Mouse (Mus musculus) adrenal gland, adult 8-10 months (tissue): Measurements from ENCODE around the gene Cacng2. TPM values are rescaled to one million over a fixed set of nuclear protein-coding genes. Genes with fewer than 3 reads are reported as not detected.
"Not testable (repeated sequence)": the region's sequence is repeated elsewhere in the genome, so short reads cannot be mapped to it uniquely, and the experiment has no call there.

Experiments used
- DNase-seq: peaks from one replicate; pipeline ENCODE4 v3.0.0; 2022
- total RNA-seq, 4 experiments: library from RNA; stranded (reverse); gene quantifications; 2 replicates each; pipeline ENCODE4 v1.2.4; 2022

Cacng2 gene
- total RNA-seq, 4 experiments from 2014 or later, result 0.56 to 1.0 (median 0.88) TPM

DNA sequence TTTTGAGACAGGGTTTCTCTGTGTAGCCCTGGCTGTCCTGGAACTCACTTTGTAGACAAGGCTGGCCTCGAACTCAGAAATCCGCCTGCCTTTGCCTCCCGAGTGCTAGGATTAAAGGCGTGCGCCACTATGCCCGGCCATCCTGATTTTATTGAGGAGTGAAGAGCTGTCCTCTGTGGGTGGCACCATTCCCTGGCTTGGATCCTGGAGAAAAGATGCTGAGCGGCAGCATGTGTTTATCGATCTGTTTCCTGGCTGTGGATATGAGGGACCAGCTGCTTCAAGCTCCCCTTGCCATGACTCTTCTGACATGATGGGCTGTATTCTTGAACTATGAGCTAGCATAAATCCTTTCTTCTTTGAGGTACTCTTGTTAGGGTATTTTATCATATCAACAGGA is 111.6 kb downstream of the Cacng2 start:
- not testable (repeated sequence) for DNase-seq

DNA sequence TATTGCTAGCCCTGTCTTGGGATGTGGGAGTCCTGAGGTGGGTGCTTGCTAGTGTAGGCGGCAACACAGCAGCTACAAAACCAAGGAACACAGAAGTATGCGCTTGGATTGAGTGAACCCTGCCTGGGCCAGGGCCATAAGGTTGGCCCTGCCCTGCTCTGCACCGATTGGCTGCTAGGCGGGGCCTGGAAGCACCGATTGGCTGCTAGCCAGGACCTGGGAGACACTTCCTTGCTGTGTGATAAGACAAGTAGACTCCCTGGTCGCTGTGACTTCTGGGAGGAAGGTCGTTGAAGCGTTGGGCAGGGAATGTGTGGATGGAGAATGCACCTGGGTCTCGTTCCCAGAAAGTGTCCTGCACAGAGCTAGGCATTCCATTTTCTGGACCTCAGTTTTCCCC is 115.9 kb downstream of the Cacng2 start:
- DNase-seq, result no peak

DNA sequence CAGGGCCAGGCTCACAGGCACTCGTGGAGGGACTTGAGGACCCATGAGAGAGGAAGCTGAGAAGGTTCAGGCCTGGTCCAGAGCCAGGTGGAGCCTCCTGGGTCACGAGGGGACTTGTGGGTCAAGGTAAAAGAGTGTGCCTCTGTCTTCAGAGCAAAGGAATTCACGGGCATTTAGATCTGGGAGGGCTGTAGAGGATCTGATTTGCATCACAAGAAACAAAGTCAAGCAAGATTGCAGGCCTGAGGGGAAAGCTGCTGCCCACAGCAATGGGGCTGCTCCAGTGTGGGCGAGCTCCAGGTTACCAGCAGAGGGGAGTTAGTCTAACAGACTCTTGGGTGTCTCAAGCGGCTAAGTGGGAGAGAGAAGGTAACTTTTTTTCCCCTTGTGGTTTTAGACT is 118.4 kb downstream of the Cacng2 start:
- no peak for DNase-seq

DNA sequence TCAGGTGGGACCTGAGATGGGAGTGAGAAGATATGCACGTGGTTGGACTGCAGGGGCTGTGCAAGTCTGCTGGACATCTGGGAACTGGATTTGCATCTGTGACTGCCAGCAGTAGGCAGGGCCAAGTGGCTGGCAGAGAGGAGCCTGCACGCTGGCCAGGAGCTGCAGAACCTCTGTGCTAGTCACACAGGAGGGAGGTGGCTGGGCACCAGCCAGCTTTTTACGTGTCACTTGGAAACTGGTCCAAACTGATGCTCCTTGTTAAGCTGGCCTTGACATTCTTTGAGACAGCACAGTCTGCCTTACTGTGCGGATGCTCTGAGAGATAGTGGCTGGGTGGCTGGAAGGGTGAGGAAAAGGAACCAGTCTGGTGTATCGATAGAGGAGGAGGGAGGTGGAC is 131.3 kb downstream of the Cacng2 start:
- DNase-seq, result peak; percentile 88

DNA sequence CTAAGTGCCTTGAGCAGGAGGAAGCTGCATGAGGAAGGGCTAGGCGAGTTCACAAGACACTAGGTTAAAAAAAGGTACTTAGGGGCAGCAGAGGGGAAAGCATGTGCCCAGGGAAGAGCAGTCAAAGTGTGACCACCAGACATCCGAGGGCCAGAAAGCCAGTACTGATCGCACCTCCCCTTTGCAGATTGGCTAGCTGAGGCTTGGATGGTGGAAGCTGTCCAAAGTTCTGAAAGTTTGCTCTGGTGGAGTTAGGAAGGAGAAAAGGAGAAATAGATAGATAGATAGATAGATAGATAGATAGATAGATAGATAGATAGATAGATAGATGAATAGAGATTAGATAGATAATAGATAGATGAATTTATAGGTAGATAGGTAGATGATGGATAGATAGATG is 136.4 kb downstream of the Cacng2 start:
- DNase-seq, result no peak

DNA sequence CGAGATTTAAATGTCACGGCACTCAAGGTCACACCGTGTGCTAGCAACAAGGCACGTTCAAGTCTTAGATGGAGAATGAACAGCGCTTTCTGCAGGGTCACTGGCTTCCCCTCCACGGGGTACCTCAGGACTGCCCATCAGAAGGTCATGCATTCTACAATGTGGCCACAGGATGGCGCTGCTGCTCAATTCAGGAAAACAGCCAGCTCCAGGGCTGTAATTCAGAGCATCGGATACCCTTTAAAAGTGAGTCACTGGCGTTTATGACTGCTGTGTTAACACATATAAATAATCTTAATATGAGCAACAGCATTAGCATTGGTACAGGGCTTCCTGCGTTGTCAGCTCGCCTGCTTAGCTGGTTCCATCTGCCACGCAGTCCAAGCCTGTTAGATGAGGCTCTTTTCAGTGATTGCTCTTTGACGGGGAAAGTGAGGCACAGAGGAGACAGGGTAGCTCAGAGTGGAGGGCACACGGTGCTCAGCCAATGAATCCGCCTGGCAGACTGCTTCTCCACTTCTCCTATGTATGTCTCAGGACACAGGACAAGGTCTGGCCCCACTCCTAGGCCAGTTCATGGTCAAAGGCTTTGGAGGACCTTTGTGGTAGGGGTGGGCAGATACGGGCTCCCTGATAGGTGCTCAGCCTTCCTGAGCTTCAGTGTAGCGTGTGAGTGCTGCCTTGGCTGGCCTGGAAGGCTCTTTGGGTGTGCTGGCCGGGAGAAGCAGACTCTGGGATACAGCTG is 137.5 kb downstream of the Cacng2 start:
- DNase-seq, result peak; percentile 80

DNA sequence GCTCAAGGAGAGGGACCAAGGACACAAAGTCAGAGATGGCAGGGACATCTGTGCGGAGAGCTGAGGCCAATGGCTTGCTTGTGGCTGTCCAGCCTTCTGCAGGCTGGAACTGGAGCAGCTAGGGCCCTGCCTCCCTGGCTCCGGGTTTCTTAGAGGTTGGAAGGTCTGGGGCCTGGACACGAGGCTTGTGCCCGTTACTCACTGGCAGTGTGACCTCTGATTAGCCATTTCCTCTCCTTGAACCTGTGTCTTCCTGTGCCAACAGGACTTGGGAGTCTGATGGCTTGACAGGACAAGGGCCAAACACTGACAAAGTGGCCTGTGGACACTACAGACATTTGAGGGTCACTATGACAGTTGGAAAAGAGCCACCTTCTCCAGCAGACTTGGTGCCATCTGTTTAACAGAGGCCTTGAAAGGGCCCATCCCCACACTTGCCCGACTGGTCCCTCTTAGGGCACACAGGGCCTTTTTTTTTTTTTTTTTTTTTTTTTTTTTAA is 138.6 kb downstream of the Cacng2 start:
- peak; percentile 87 for DNase-seq

DNA sequence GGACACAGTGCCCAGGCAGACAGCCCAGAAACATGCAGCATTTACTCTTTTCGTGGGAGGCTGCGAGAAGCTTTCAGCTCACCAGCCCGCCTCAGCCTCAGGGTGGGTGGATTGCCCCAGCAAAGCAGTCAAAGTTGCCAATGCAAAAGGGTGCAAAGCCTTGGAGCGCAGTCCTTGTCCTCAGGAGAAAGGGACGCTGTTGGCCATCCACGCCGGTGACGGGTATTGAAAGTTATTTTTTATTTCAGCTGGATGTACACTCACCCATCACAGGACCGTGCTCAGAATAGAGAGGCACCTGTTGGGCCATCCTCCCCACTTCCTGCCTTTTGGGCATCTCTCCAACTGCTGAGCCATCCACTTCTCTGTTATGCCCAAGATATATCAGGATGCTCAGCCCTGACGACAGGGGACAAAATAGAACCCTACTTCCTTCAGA is 140.4 kb downstream of the Cacng2 start:
- no peak for DNase-seq

DNA sequence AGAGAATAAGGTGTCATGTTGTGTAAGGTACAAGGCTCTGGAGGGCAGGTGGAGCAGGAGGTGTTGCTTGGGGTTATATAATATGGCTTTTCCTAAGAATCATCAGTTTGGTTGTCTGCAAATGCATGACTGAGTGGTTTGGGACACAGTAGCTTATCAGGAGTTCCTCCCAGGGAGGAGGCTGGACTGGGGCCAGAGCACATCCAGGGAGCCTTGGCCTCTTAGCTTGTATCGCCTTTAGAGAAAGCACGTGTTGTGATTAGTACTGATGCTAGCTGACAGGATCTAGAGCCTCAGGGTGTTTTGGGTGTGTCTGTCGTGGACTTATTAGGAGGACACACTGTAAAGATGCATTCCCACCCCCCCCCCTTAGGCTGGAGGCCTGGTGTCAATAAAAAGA is 142.2 kb downstream of the Cacng2 start:
- peak; percentile 75 for DNase-seq

DNA sequence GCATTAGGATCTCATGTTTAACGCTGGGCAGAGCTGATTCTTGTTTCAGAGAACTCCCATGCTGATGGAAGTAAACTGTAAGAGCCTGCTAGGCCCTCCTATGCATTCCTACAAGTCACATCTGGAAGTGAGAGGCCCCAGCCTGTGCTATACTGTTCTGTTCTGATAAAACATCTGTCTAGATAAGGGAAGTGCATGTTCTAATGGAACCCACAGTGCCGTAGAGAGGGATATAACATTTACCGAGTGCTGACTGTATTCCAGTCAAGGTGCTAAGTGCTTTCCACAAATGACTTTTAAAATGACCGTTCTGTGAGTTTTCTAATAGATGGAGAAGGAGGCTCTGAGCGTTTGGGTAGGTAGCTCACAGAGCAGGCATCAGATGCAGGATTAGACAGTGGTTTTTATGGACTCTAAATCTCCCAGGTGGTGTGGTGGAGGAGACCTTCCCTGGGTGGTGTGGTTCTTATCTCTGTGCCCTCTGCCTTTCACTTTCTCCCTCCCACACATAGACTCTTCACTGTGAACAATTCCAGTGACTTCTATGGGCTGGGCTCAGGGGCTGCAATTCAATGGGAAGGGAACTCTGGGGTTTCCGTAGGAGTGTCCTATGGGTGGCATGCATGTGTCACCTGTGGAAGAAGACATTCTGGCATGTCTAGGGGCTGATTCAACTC is 145.5 kb downstream of the Cacng2 start:
- DNase-seq, result no peak

DNA sequence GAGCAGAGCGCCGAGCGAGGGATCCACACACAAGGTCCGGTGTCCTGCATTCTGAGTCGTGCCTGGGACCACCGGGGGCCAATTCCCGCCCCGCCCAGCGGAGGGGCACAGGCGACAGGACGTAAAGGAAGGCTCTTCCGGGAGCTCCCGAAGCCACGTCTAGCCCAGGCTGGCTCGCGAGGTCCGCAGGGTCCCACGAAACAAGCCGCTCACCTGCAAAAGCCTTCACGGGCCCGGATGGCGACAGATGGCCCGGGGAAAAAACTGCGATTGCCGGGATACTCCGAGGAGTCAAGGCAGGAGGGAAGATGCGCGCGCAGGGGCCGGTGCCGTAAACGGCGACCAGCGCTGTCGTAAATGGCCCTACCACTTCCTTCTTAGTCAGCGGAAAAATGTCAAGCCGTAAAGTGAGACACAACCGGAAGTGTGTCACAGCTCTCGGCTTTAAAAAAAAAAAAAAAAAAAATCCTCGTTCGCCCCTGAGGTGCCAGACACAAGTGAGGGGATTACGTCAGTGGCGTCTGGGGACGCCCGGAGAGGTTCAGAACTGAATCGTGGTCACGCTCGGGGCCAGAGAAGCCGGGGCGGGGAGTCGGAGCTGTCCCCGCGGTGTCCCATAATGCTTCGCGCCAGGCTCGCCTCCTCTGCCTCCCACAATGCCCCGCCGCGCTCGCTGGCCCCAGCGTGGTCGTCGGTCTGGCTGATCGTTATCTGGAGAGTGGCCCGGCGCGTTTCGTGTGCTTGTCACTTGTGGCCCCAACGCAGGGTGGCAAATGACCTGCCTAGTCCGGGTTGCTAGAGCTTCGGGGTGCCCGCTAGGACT is 149.1 kb downstream of the Cacng2 start, which contains the start of gene Eif3d:
TSS of gene Eif3d (minus strand) at position 344 of the 823 bp plus-strand sequence.
- DNase-seq, result peak; percentile 95

DNA sequence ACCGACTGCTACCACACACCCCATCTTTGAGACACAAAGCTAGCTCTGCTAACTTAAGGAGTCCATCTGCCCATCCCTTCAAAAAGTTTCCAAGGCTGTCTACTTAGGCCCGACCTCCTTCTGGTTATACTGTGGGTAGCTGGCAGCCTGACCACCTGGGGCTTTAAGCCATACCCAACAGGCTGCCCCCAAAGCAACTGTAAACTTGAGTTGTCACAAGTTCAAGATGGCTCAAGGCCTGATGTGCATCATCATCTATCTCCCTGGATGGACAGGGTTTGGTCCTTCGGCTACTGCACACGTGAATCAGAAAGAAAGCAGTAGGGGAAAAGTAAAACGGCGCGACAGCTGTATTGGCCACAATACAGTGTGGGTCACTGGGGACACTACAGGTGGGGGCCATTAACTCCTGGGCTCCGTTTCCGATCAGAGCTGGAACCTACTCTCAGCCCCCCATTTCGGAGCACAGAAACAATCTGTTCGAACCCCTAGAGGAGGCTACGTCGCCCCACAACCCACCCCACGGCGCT is 149.8 kb downstream of the Cacng2 start:
- no peak for DNase-seq

DNA sequence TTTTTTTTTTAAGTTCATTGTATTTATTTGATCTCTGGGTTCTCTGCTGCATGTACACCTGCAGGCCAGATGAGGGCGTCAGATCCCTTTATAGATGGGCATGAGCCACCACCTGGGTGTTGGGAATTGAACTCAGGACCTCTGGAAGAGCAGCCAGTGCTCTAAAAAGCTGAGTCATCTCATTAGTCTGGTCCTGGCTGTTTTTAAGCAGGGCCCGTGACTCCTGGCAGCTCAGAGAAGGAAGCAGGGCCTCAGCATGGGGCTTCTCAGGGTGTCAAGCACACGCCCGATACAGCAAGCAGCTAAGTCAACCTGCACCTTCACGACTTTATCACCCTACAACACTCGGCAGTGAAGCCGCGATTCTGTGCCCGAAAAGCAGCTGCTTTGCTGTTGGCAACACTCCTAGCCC is 154.7 kb downstream of the Cacng2 start:
- DNase-seq, result no peak

DNA sequence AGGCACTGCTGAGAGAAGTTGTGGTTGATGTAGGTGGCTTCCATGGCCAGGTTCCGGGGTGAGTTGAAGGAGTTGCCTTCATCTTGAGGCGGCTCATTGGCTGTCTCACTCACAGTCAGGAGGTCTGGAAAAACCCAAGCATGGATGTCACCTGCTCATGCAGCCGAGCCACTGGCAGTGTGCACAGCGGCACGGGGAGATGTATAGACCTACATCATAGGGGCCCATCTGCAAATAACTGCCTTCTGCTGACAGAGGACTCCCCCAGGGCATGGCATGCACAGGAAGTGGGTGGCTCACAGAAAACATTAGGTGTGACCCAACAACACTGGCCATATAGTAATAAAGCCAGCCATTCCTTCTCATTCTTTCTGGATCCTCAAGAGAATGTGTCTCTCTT is 157.4 kb downstream of the Cacng2 start:
- no peak for DNase-seq

DNA sequence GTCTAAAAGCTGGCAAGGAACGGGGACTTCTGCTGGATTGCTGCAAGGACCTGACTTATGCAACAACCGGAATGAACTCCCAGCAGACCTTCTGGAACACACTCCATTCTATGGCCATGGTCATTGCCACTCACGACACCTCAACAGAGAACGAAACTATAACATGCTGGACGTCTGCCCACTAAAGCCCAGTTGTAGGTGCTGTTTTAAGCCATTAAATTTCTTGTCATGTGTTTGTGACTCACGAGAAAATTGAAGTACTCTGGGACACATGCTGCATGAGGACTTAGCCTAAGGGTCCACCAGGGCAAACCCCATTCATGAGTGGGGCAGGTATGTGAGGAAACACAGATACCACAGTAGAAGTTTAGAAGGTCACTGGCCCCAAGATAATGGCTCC is 159.1 kb downstream of the Cacng2 start:
- no peak for DNase-seq

DNA sequence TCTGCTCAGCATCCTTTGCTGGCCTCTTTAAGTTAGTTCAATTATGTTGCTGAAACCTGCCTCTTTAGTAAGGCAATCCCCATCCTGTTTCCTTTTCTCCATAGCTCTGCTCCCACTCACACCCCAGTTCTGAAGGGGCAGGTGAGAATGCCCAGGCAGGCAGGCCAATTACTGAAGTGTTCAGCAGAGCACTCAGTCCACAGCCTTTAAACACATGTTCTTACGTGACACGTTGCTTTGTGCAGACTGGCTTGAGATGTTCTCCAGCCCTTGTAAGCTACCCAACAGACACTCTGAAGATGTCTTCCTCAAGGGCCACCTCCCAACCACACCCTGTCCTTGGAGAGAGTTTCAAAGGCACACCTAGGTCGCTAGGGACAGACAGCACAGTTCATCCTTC is 161.8 kb downstream of the Cacng2 start:
- no peak for DNase-seq

DNA sequence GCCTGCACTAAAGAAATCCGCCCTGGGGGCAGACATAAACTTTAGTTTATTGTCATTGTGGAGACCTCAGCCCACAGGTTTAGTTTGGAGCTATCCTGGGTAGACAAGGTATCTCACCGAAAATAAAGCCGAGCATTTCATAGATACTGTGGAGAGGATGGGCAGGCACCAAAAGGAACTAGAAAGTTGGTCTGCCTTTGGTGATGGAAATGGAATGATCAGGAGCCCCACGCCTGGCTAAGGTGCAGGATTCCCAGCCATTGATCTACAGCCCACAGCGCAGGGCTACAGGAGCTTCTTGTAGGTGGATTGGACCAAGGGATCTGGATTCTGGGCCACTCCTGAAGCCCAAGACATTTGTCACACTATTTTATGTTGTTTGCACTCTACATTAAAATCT is 162.2 kb downstream of the Cacng2 start:
- DNase-seq, result no peak

DNA sequence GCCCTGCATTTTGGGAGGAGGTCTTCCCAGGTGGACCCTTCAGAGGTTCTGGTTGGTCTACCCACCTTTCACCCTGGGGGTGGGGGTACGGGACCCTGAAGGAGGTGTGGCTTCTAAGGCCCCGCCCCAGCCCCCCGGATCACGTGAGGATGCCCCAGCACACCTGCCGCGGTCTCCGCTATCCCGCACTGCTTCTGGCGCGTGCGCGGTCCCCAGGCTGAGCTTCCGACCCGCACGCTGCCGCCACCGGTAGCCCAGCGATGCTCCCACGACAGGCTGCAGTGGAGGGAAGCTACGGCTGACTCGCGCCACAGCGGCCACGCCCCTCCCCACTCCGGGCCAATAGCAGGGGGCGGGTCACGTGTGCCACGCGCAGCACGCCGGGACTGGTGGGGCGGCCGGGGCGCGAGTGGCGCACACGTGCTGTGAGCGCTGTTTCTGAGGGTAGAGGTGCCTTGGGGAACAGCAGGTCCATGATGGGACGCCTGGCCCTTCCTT is 163.4 kb downstream of the Cacng2 start, which contains the start of gene Foxred2:
TSS of gene Foxred2 (minus strand) at position 319 of the 498 bp plus-strand sequence.
- DNase-seq, result peak; percentile 83

DNA sequence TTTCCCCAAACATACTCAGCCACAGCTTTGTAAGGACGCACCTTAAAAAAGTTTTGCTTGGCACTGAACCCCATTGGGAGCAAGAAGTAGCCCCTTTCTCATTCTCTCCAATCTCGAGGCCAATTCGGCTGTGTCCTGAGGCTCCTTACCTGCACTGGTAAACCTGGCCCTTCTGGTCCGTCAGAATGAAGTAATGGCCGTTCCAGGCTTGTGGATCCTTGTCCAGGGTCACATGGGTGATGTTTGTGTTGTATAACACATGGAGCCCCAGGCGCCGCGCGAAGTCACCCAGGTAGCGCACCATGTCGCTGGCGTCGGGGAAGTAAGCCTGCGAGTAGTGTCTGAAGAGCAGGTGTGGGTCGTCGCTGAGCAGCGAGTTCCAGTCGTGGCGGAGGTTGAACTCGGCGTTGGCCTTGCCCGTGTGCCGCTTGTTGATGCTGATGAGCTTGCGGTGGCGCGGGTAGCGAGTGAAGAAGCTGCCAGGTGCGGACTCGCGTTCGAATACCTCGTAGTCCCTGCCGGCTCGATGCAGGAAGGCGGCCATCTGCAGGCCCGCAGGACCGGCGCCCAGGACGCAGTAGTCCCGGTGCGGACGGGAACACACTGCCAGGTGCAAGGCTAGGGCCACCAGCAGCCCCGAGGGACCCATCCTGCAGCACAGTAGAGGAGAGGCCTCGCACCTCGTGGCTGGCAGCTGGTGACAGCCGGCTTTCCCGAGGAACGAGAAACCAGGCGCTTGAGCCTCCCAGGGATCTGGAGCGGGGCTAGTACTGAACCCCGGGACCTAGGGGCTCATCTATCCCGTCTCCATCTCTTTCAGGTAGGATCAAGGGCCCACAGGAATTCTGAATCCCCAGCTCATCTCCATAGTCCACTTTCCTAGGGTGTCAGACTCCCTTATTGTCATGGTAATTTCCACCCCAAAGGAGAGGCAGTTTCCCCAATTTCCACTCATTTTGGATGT is 164.1 kb downstream of the Cacng2 start:
- no peak for DNase-seq

DNA sequence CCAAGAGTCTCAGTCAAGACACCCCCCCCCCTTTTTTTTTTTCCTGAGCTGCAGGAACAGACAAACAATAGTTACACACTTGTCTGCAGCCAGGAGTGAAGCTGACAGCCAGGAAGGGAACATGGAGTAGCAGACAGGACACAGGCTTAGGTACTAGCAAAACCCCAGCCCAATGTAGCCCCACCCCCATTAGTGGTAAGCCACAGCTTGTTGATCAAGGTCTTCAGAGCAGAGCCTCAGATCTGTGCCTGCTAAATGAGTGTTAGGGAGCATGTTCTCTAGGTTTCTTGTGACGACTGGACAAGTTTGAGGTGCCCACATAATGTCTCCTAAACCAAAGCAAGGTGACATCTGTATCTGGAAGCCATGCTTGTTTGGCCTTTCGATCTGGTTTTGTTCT is 165.5 kb downstream of the Cacng2 start:
- DNase-seq, result no peak

DNA sequence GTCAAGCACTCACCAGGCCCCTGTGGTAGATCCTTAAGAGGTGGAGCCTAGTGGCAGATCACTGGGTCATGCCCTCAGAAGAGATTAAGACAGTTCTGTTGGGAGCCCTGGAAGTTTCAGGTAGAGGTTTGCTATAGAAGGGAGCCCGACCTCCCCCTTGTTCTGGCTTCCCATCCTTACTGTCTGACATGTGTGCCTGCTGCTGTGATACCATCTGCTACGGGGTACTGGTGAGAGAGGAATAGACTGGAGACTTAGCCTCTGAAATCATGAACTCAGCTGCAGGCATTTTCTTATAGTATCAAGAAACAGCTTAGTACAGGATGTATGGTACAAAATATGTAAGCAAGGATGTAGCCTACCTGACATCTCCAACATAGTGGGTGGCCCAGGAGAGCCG is 166.9 kb downstream of the Cacng2 start:
- no peak for DNase-seq
